29 mouse cellular contexts compared by ENCODE assay signal in genomic region chr4:126415707-126416106, GRCm38 (mm10). TPM values are rescaled to one million over a fixed set of nuclear protein-coding genes. Genes with fewer than 3 reads are reported as not detected.
DNase-seq lines count a peak whose midpoint lies in the region; ATAC-seq lines count a peak whose summit lies in the region.
"Had no signal": no experiment of that assay in that cellular context is flagged by ENCODE, and none has a peak within 500 bp of the region (broad histone marks: within the 10 kb centered on the region; RNA-seq: fewer than 3 reads in every experiment).

No protein-coding gene starts in this region.

- no peak overlapping the region for H3K27ac ChIP-seq in intestine, embryonic 15.5 days
- H3K27ac ChIP-seq: embryonic facial prominence, embryonic 12.5 days; embryonic facial prominence, embryonic 15.5 days; forebrain, embryonic 12.5 days; forebrain, embryonic 15.5 days; heart, adult 2 months; heart, embryonic 10.5 days; heart, embryonic 13.5 days; hindbrain, embryonic 14.5 days; hindbrain, postnatal 0 days had no signal

- no peaks in the 10 kb centered on the region for H3K27me3 ChIP-seq in intestine, embryonic 15.5 days (replicated peaks)
- H3K27me3 ChIP-seq: CH12.LX; embryonic facial prominence, embryonic 12.5 days; embryonic facial prominence, embryonic 15.5 days; forebrain, embryonic 12.5 days; forebrain, embryonic 15.5 days; heart, embryonic 13.5 days had no signal

- H3K4me1 ChIP-seq in intestine, embryonic 15.5 days (replicated peaks): no peaks in the 10 kb centered on the region
- H3K4me1 ChIP-seq: embryonic facial prominence, embryonic 12.5 days; embryonic facial prominence, embryonic 15.5 days; forebrain, embryonic 12.5 days; forebrain, embryonic 15.5 days; heart, embryonic 10.5 days; heart, embryonic 13.5 days had no signal

- no peaks in the 10 kb centered on the region for H3K36me3 ChIP-seq in intestine, embryonic 15.5 days
- H3K36me3 ChIP-seq: embryonic facial prominence, embryonic 12.5 days; embryonic facial prominence, embryonic 15.5 days; forebrain, embryonic 12.5 days had no signal

- DNase-seq in 3134 (ENCODE audit: extremely low read depth, insufficient read length, low spot score): peak; percentile 17
- peak; percentile 84 for DNase-seq in 3T3-L1 (ENCODE audit: low read depth, low spot score)
- DNase-seq in Muller cell, postnatal 12 days (ENCODE audit: inconsistent ontology term): peak; percentile 21
- DNase-seq in brain, adult 2 months (ENCODE audit: low read depth, low spot score): peak; percentile 61
- no peak for DNase-seq in gastrocnemius, postnatal 25 days
- no peak for DNase-seq in ovary, postnatal 36 days (ENCODE audit: low spot score)
- no peak for DNase-seq in B cell, adult 2 months
- DNase-seq: adrenal gland, postnatal 25 days; cerebellum, adult 18-20 months; cerebellum, adult 9-10 months; cerebellum, postnatal 14 days; gastrocnemius, postnatal 36 days; heart, adult 2 months; heart, postnatal 14 days; heart, postnatal 4 days; kidney, adult 2 months had no signal

- no peak overlapping the region for H3K9ac ChIP-seq in intestine, embryonic 15.5 days
- H3K9ac ChIP-seq: embryonic facial prominence, embryonic 12.5 days; embryonic facial prominence, embryonic 15.5 days; forebrain, embryonic 12.5 days; forebrain, embryonic 15.5 days; heart, embryonic 13.5 days; hindbrain, embryonic 14.5 days had no signal

- ATAC-seq in intestine, embryonic 15.5 days: no peak
- ATAC-seq: forebrain, embryonic 15.5 days; hindbrain, postnatal 0 days; inflammation-experienced regulatory T-cells, adult 6 months; intestine, postnatal 0 days had no signal

- no peak overlapping the region for H3K4me3 ChIP-seq in intestine, embryonic 15.5 days (replicated peaks)
- H3K4me3 ChIP-seq: embryonic facial prominence, embryonic 12.5 days; embryonic facial prominence, embryonic 15.5 days; forebrain, embryonic 12.5 days; forebrain, embryonic 15.5 days; heart, adult 2 months; heart, embryonic 10.5 days; heart, embryonic 13.5 days had no signal

- H3K9me3 ChIP-seq in intestine, embryonic 15.5 days: no peaks in the 10 kb centered on the region
- H3K9me3 ChIP-seq: embryonic facial prominence, embryonic 12.5 days; embryonic facial prominence, embryonic 15.5 days; forebrain, embryonic 12.5 days; forebrain, embryonic 15.5 days; G1E; heart, embryonic 10.5 days; heart, embryonic 13.5 days had no signal

- H3K4me2 ChIP-seq in intestine, embryonic 15.5 days (replicated peaks): no peak overlapping the region
- H3K4me2 ChIP-seq: embryonic facial prominence, embryonic 12.5 days; embryonic facial prominence, embryonic 15.5 days; forebrain, embryonic 12.5 days; forebrain, embryonic 15.5 days; heart, embryonic 13.5 days; hindbrain, embryonic 14.5 days had no signal

RNA-seq across cellular contexts. Expression of gene Ago3, which starts 13.6 kb away (rescaled TPM):
- total RNA-seq in gastrocnemius, postnatal 25 days (2021): 10 to 100 TPM; 10.5 TPM
- polyA plus RNA-seq in intestine, embryonic 15.5 days (2015; fragmentation: Nextera tagmentation; extraction: Ambion mirVana): 10.3 and 10.4 TPM in 2 replicates

RNA-seq across cellular contexts. Expression of gene Ago1, which starts 52.7 kb away (rescaled TPM):
- 1 to 10 TPM; 5.6 to 6.8 TPM for total RNA-seq in gastrocnemius, postnatal 25 days (2021)
- 3.5 and 4.5 TPM in 2 replicates for polyA plus RNA-seq in intestine, embryonic 15.5 days (2015; fragmentation: Nextera tagmentation; extraction: Ambion mirVana)

Comparison
In these comparisons a context has a peak if more than half of its experiments do, and no peak if none do; other contexts are left out.
1. DNase-seq: peak in 3134 (single experiment), 3T3-L1 (single experiment), Muller cell, postnatal 12 days (single experiment) and brain, adult 2 months (single experiment); none in gastrocnemius, postnatal 25 days (single experiment), ovary, postnatal 36 days (single experiment) and B cell, adult 2 months (0 of 2).